Mouse (Mus musculus) E14TG2a.4 (cell line): ENCODE data around the gene Zfc3h1.

Experiments
- CTCF ChIP-seq: conservative IDR thresholded peaks from 2 replicates; pipeline ENCODE4 v1.5.1; 2014; ENCODE audit warnings: low read length
- NANOG ChIP-seq: IDR thresholded peaks from 2 replicates; pipeline ENCODE4 v1.6.1; 2014; ENCODE audit warnings: borderline replicate concordance, low read length, mixed read lengths
- POU5F1 ChIP-seq: IDR thresholded peaks from 2 replicates; pipeline ENCODE4 v1.6.1; 2014; ENCODE audit warnings: low read length, borderline replicate concordance

DNA sequence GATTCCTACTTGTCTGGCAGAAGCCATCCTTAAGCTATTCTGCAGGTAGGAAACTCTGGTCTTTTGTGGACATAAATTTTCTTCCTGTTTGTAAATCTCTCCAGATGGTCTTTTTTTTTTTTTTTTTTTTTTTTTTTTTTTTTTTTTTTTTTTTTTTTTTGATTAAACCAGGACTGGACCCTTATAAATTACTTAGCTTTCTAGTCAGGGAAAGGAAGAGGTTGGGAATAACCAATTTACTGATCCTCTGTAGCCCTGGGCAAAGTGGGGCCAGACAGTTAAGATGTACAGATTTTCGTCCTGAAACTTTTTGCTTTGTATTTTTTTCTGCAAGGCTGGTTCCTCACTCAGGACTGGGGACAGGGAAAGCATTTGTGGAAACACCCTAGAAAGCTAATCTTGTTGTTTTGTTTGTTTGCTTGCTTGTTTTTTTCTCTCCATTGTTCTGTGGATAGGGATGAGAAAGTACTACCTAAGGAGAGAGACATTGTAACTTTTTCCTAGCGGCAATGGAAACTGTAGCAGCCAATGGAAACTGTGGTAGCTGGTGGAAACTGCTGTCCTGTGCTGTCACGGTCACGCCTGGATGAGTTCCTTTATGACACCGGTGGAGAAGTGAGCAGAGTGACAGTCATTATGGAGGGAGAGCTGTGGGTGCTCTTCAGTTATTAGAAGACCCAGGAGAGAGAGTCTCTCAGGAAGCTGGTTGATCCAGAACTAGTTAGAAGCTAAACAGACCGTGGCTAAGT is 88.6 kb downstream of the Zfc3h1 start:
- no peak for TF ChIP-seq CTCF
- TF ChIP-seq POU5F1: no peak
- no peak for TF ChIP-seq NANOG
